Mouse (Mus musculus): ENCODE measurements around the gene Slc22a20. TPM values are rescaled to one million over a fixed set of nuclear protein-coding genes. Genes with fewer than 3 reads are reported as not detected.

Slc22a20 gene
- polyA plus RNA-seq, 1 experiment from 2014 or later, result not detected

- DNase-seq, result no peak
- H3K4me3 ChIP-seq (replicated peaks; ENCODE audit: low read depth, low read length), result no peak overlapping the region
- 82% methylated on average over 14 of the region's 14 CpGs for WGBS
- H3K4me2 ChIP-seq (ENCODE audit: low read length), result no peak overlapping the region
- ATAC-seq (ENCODE audit: low FRiP score, low TSS enrichment), result no peak
- H3K36me3 ChIP-seq (ENCODE audit: control insufficient read depth, insufficient read depth, low read length), result no peaks in the 10 kb centered on the region
- no peaks in the 10 kb centered on the region for H3K27me3 ChIP-seq (ENCODE audit: control insufficient read depth, insufficient read depth, low read length)
- H3K9me3 ChIP-seq (ENCODE audit: control insufficient read depth, low read length), result no peaks in the 10 kb centered on the region
- no peak overlapping the region for H3K9ac ChIP-seq (replicated peaks; ENCODE audit: low read length)
- H3K27ac ChIP-seq (replicated peaks; ENCODE audit: low read depth, low read length), result no peak overlapping the region
- no peaks in the 10 kb centered on the region for H3K4me1 ChIP-seq (ENCODE audit: control insufficient read depth, insufficient read depth, low read length)
These were observed 8.8 kb upstream of the Slc22a20 start for GRCm38 (mm10) chr19:5994711-5995110.

DNA sequence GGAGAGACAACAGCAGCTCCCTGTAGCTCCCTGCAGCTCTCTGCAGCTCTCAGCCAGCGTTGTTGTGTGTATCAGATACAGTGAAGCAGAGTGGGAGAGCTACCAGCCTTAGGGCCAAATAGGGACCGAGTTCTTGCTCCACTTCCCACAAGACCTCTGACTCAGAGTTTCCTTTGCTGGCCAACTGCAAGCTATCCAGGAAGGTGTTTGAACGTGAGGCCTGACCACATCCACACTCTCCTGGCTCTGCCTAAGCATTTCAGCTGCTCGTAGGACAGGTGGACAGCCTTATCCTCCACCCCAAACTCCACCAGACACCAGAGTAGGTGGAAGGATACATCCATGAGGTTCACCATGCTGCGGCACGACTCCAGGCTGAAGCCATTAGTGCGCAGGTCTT, 6.1 kb upstream of the Slc22a20 start:
- Histone ChIP-seq H3K9me3 (ENCODE audit: control insufficient read depth, low read length) (no peaks in the 10 kb centered on the region), H3K4me2 (ENCODE audit: low read length) (no peak overlapping the region), H3K27ac (replicated peaks; ENCODE audit: low read depth, low read length) (no peak overlapping the region), H3K36me3 (ENCODE audit: control insufficient read depth, insufficient read depth, low read length) (no peaks in the 10 kb centered on the region), H3K4me1 (ENCODE audit: control insufficient read depth, insufficient read depth, low read length) (peaks cover 7% of the 10 kb centered on the region; the same call in 1 of the 2 replicates), H3K27me3 (ENCODE audit: control insufficient read depth, insufficient read depth, low read length) (no peaks in the 10 kb centered on the region), H3K4me3 (replicated peaks; ENCODE audit: low read depth, low read length) (no peak overlapping the region), H3K9ac (replicated peaks; ENCODE audit: low read length) (no peak overlapping the region)
- DNase-seq (no peak), ATAC-seq (ENCODE audit: low FRiP score, low TSS enrichment) (no peak)
- 90% methylated on average over 7 of the region's 7 CpGs for WGBS

DNA sequence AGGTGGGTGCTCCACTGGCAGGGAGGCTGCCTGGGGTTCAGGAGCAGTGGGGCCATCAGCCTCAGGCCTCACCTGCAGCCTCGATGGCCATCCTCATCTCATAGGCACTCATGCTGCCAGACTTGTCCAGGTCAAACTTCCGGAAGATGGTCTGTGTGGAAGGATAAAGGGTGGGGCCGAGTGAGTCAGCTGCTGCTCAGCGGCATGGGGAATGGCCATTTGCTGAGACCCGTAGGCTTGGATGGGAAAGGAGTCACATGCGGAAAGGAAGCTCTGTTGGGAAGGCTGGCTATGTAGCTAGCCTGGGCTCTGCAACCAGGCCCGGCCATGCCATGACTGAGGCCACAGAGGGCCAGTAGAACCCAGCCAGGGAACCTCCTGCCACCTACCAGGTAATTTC, 5.5 kb upstream of the Slc22a20 start:
- Histone ChIP-seq H3K4me3 (replicated peaks; ENCODE audit: low read depth, low read length) (no peak overlapping the region), H3K27ac (replicated peaks; ENCODE audit: low read depth, low read length) (no peak overlapping the region), H3K4me2 (ENCODE audit: low read length) (no peak overlapping the region), H3K9me3 (ENCODE audit: control insufficient read depth, low read length) (no peaks in the 10 kb centered on the region), H3K36me3 (ENCODE audit: control insufficient read depth, insufficient read depth, low read length) (no peaks in the 10 kb centered on the region), H3K9ac (replicated peaks; ENCODE audit: low read length) (no peak overlapping the region), H3K27me3 (ENCODE audit: control insufficient read depth, insufficient read depth, low read length) (no peaks in the 10 kb centered on the region), H3K4me1 (ENCODE audit: control insufficient read depth, insufficient read depth, low read length) (peaks cover 7% of the 10 kb centered on the region; the same call in 1 of the 2 replicates)
- ATAC-seq (ENCODE audit: low FRiP score, low TSS enrichment) (no peak), DNase-seq (no peak)
- WGBS, result 85% methylated on average over 7 of the region's 7 CpGs

DNA sequence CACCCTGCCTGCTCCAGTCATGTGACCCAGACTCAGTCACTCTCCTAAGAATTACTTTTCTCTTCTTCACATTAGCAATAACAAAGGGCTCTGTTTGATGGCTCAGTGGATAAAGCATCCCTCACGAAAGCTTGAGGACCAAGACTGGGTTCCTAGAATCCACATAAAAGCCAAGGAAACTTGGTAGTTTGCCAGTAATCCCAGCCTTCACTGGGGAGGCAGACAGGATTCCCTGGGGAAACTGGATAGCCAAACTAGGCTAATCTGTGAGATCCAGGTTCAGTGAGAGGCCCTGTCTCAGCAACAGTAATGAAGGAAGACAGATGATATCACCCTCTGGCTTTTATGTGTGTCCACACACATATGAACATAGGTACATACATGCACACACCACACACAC, 5.0 kb upstream of the Slc22a20 start:
- 29% methylated on average over 1 of the region's 1 CpGs for WGBS
- peaks cover 7% of the 10 kb centered on the region; the same call in 1 of the 2 replicates for H3K4me1 ChIP-seq (ENCODE audit: control insufficient read depth, insufficient read depth, low read length)

DNA sequence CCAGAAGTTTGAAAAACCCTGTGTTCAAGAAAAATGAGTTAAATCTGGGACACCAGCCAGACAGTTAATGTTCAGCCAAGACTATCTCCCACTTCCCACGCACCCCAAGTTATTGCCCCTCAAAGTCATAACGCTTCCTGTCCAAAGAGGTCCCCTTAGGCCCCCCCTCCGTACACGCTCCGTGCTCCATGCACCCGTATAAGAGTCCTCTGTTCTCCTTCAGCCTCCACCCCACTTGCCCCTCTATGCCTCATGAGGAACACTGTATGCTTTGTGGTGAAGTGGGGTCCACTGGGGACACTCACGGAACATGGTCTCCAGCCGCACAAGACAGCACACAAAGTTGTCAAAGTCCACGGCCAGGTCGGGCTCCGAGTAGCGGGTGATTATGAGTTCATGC, 4.1 kb upstream of the Slc22a20 start:
- ATAC-seq (ENCODE audit: low FRiP score, low TSS enrichment) (no peak), DNase-seq (no peak)
- Histone ChIP-seq H3K27ac (replicated peaks; ENCODE audit: low read depth, low read length) (no peak overlapping the region), H3K4me3 (replicated peaks; ENCODE audit: low read depth, low read length) (no peak overlapping the region), H3K9ac (replicated peaks; ENCODE audit: low read length) (no peak overlapping the region), H3K9me3 (ENCODE audit: control insufficient read depth, low read length) (no peaks in the 10 kb centered on the region), H3K36me3 (ENCODE audit: control insufficient read depth, insufficient read depth, low read length) (no peaks in the 10 kb centered on the region), H3K27me3 (ENCODE audit: control insufficient read depth, insufficient read depth, low read length) (no peaks in the 10 kb centered on the region), H3K4me2 (ENCODE audit: low read length) (no peak overlapping the region), H3K4me1 (ENCODE audit: control insufficient read depth, insufficient read depth, low read length) (peaks cover 7% of the 10 kb centered on the region; the same call in 1 of the 2 replicates)
- WGBS, result 91% methylated on average over 12 of the region's 12 CpGs

More for the DNA sequence above, 5.0 kb upstream of the Slc22a20 start:
- H3K4me3 ChIP-seq (replicated peaks; ENCODE audit: low read depth, low read length), result no peak overlapping the region
- H3K27ac ChIP-seq (replicated peaks; ENCODE audit: low read depth, low read length), result no peak overlapping the region
- no peak overlapping the region for H3K9ac ChIP-seq (replicated peaks; ENCODE audit: low read length)
- DNase-seq (no peak), ATAC-seq (ENCODE audit: low FRiP score, low TSS enrichment) (no peak)
- H3K4me2 ChIP-seq (ENCODE audit: low read length), result no peak overlapping the region
- no peaks in the 10 kb centered on the region for H3K9me3 ChIP-seq (ENCODE audit: control insufficient read depth, low read length)
- no peaks in the 10 kb centered on the region for H3K36me3 ChIP-seq (ENCODE audit: control insufficient read depth, insufficient read depth, low read length)
- H3K27me3 ChIP-seq (ENCODE audit: control insufficient read depth, insufficient read depth, low read length), result no peaks in the 10 kb centered on the region

DNA sequence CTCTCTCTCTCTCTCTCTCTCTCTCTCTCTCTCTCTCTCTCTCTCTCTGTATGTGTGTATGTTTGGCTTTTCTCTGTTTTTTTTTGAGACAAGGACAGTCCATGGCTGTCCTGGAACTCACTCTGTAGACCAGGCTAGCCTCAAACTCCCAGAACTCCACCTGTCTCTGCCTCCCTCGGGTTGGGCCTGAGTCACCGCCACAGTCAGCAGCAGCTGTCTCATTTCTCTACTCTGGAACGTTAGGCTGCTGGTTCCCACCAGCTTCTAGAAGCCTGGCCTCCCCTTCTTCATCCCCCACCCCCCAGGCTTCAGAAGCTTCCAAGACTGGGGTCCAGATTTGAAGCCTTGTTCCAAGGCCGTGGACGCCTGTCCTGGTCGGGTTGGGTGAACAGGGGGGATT, 3.6 kb upstream of the Slc22a20 start:
- Histone ChIP-seq H3K4me3 (replicated peaks; ENCODE audit: low read depth, low read length) (0 out of 2 replicates have a peak overlapping the region, but pooled peaks have one; percentile 15), H3K4me2 (ENCODE audit: low read length) (peak overlapping the region; percentile 47; the same call in 1 of the 2 replicates), H3K27me3 (ENCODE audit: control insufficient read depth, insufficient read depth, low read length) (no peaks in the 10 kb centered on the region), H3K36me3 (ENCODE audit: control insufficient read depth, insufficient read depth, low read length) (no peaks in the 10 kb centered on the region), H3K4me1 (ENCODE audit: control insufficient read depth, insufficient read depth, low read length) (peaks cover 7% of the 10 kb centered on the region; the same call in 1 of the 2 replicates), H3K9ac (replicated peaks; ENCODE audit: low read length) (no peak overlapping the region), H3K9me3 (ENCODE audit: control insufficient read depth, low read length) (no peaks in the 10 kb centered on the region), H3K27ac (replicated peaks; ENCODE audit: low read depth, low read length) (peak overlapping the region; percentile 70)
- WGBS, result 70% methylated on average over 6 of the region's 6 CpGs
- no peak for DNase-seq
- no peak for ATAC-seq (ENCODE audit: low FRiP score, low TSS enrichment)

GRCm38 (mm10) chr19:5988815-5989452, 3.0 kb upstream of the Slc22a20 start:
- H3K4me1 ChIP-seq (ENCODE audit: control insufficient read depth, insufficient read depth, low read length), result peaks cover 7% of the 10 kb centered on the region; the same call in 1 of the 2 replicates
- 0 out of 2 replicates have a peak overlapping the region, but pooled peaks have one; percentile 15 for H3K4me3 ChIP-seq (replicated peaks; ENCODE audit: low read depth, low read length)
- DNase-seq (peak; percentile 85), ATAC-seq (ENCODE audit: low FRiP score, low TSS enrichment) (peak; percentile 60; the same call in 1 of the 2 replicates)
- WGBS, result 9% methylated on average over 13 of the region's 13 CpGs
- H3K4me2 ChIP-seq (ENCODE audit: low read length), result peak overlapping the region; percentile 47
- no peaks in the 10 kb centered on the region for H3K36me3 ChIP-seq (ENCODE audit: control insufficient read depth, insufficient read depth, low read length)
- H3K9me3 ChIP-seq (ENCODE audit: control insufficient read depth, low read length), result no peaks in the 10 kb centered on the region
- H3K27me3 ChIP-seq (ENCODE audit: control insufficient read depth, insufficient read depth, low read length), result no peaks in the 10 kb centered on the region
- H3K27ac ChIP-seq (replicated peaks; ENCODE audit: low read depth, low read length), result peak overlapping the region; percentile 70
- peak overlapping the region; percentile 45; the same call in 1 of the 2 replicates for H3K9ac ChIP-seq (replicated peaks; ENCODE audit: low read length)

DNA sequence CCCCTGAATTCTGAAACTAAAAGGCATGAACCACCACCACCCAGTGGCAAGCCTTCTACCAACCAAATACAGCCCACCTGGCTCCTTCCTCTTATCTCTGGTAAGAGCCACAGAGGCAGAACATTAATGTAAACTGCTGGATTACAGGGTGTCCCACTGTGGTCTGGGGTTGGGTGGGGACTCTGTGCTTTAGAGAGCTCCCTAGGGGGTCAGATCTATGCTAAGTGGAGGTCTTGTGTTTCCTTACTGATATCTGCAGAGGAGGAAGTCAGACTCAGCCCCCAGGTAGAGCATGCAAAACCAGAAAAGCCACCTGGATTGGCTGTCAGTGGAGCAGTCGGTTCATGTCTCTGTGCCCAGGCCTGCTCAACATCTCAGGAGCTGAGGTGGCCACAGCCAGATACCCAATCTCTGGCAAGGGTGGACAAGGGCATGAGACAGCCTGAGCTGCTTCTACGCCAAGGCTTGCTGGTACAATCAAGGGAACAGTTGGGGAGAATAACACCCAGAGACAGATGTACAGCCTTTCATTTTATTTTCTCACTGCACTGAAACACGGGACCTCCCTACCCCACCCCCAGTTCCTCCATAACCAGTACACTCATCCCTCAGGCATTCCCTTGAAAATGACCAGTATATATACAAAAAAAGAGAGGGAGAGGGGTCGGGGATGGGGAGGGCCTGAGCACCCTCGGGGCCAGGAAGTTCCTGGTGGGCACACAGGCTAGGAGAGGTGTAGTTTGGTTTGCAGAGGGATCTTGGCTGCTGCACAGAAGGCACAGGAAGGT, 2.3 kb upstream of the Slc22a20 start:
- Histone ChIP-seq H3K36me3 (ENCODE audit: control insufficient read depth, insufficient read depth, low read length) (no peaks in the 10 kb centered on the region), H3K27ac (replicated peaks; ENCODE audit: low read depth, low read length) (peak overlapping the region; percentile 70), H3K27me3 (ENCODE audit: control insufficient read depth, insufficient read depth, low read length) (no peaks in the 10 kb centered on the region), H3K4me1 (ENCODE audit: control insufficient read depth, insufficient read depth, low read length) (peaks cover 7% of the 10 kb centered on the region; the same call in 1 of the 2 replicates), H3K9ac (replicated peaks; ENCODE audit: low read length) (no peak overlapping the region), H3K4me2 (ENCODE audit: low read length) (no peak overlapping the region), H3K9me3 (ENCODE audit: control insufficient read depth, low read length) (no peaks in the 10 kb centered on the region), H3K4me3 (replicated peaks; ENCODE audit: low read depth, low read length) (no peak overlapping the region)
- no peak for ATAC-seq (ENCODE audit: low FRiP score, low TSS enrichment)
- no peak for DNase-seq
- WGBS, result 78% methylated on average over 5 of the region's 5 CpGs
